Comparison of ENCODE assay signal across 17 mouse cellular contexts in the genomic region with DNA sequence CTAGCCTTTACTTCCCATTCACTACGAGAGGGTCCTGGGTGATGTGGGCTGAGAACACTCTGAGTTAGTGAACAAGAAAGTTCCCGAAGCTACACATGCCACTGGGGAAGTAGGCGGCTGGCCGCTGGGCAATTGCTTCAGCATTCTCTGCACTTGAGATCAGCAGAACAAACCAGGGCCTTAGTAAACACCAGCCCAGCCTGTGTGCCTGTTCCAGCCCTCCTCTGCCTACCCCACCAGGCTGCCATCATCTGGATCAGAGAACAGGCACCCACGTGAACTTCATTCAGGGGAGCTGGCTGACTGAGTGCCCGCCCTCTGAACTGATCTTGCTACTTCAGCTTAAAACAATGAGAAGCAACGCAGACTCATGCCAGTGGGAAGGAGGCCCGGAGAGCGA. TPM values are rescaled to one million over a fixed set of nuclear protein-coding genes. Genes with fewer than 3 reads are reported as not detected.
DNase-seq lines count a peak whose midpoint lies in the region; ATAC-seq lines count a peak whose summit lies in the region.
"Had no signal": no experiment of that assay in that cellular context is flagged by ENCODE, and none has a peak within 500 bp of the region (broad histone marks: within the 10 kb centered on the region; RNA-seq: fewer than 3 reads in every experiment).

No protein-coding gene starts in this region.

- intact Hi-C loops in heart, postnatal 14 days (cut with DNase I): no loop called here
- intact Hi-C loops in heart, postnatal 10 days (cut with DNase I): no loop called here

- H3K9me3 ChIP-seq in heart, embryonic 10.5 days: no peaks in the 10 kb centered on the region
- H3K9me3 ChIP-seq in midbrain, embryonic 15.5 days: no peaks in the 10 kb centered on the region

- H3K4me1 ChIP-seq in heart, embryonic 10.5 days: peaks cover 38% of the 10 kb centered on the region
- H3K4me1 ChIP-seq in midbrain, embryonic 15.5 days: peaks cover 24% of the 10 kb centered on the region

- 66% methylated on average over 9 of the region's 9 CpGs for WGBS in heart, embryonic 10.5 days
- WGBS in midbrain, embryonic 15.5 days: 72% methylated on average over 9 of the region's 9 CpGs

- no peak overlapping the region for H3K4me3 ChIP-seq in heart, embryonic 10.5 days
- no peak overlapping the region for H3K4me3 ChIP-seq in midbrain, embryonic 15.5 days
- H3K4me3 ChIP-seq: erythroblast, embryonic 14.5 days had no signal

- H3K9ac ChIP-seq in midbrain, embryonic 15.5 days: no peak overlapping the region

- no peak overlapping the region for H3K4me2 ChIP-seq in midbrain, embryonic 15.5 days

- ATAC-seq in midbrain, embryonic 15.5 days (replicated peaks): no peak

- no peaks in the 10 kb centered on the region for H3K27me3 ChIP-seq in heart, embryonic 10.5 days (ENCODE audit: insufficient read depth, poor library complexity, severe bottlenecking)
- no peaks in the 10 kb centered on the region for H3K27me3 ChIP-seq in midbrain, embryonic 15.5 days (replicated peaks)

- H3K27ac ChIP-seq in heart, embryonic 10.5 days: peak overlapping the region; percentile 37; the same call in 1 of the 2 replicates
- no peak overlapping the region for H3K27ac ChIP-seq in midbrain, embryonic 15.5 days

- H3K36me3 ChIP-seq in heart, embryonic 10.5 days: no peaks in the 10 kb centered on the region
- H3K36me3 ChIP-seq in midbrain, embryonic 15.5 days (replicated peaks): no peaks in the 10 kb centered on the region

- DNase-seq in heart, embryonic 10.5 days (ENCODE audit: low spot score): no peak
- no peak for DNase-seq in heart, postnatal 14 days
- DNase-seq in layer of hippocampus, adult 11-12 months (ENCODE audit: low spot score): peak; percentile 50
- no peak for DNase-seq in layer of hippocampus, postnatal 36 days
- DNase-seq in heart, postnatal 10 days: peak; percentile 29 to 41
- DNase-seq in kidney, postnatal 36 days: peak; percentile 61 to 76
- no peak for DNase-seq in gastrocnemius, adult 8-10 months (ENCODE audit: low spot score in 2 of 2)
- DNase-seq: adrenal gland, adult 2 months; B cell, adult 2 months; cerebellum, adult 9-11 months; liver; midbrain, embryonic 14.5 days; right cerebral cortex, postnatal 14 days had no signal

RNA-seq across cellular contexts. Expression of a gene that starts 44.4 kb away (rescaled TPM):
- not detected in 2 replicates for polyA plus RNA-seq in heart, embryonic 10.5 days (2016; fragmentation: Nextera tagmentation; extraction: Ambion mirVana)
- not detected for total RNA-seq in heart, postnatal 14 days (2021)
- total RNA-seq in layer of hippocampus, postnatal 36 days (2021): under 1 TPM; 0.37 to 0.53 TPM
- not detected for total RNA-seq in heart, postnatal 10 days (2021)
- not detected in 2 replicates for polyA plus RNA-seq in midbrain, embryonic 15.5 days (2015; fragmentation: Nextera tagmentation; extraction: Ambion mirVana)
- total RNA-seq in gastrocnemius, adult 8-10 months (2022): not detected
- total RNA-seq: hematopoietic stem cell, adult 5-6 weeks had no signal
- polyA plus RNA-seq: adrenal gland, adult 2 months; erythroblast, embryonic 14.5 days; intestine, embryonic 14.5 days; midbrain, embryonic 14.5 days had no signal

Comparison
In these comparisons a context has a peak if more than half of its experiments do, and no peak if none do; other contexts are left out.
1. DNase-seq: peak in layer of hippocampus, adult 11-12 months (single experiment), heart, postnatal 10 days (2 of 2) and kidney, postnatal 36 days (2 of 2); none in heart, embryonic 10.5 days (single experiment), heart, postnatal 14 days (0 of 2), layer of hippocampus, postnatal 36 days (0 of 2) and gastrocnemius, adult 8-10 months (0 of 2).